Mouse (Mus musculus) intestine, embryonic 15.5 days (tissue): ENCODE measurements around the gene Mum1. TPM values are rescaled to one million over a fixed set of nuclear protein-coding genes. Genes with fewer than 3 reads are reported as not detected.

Experiments used
- ATAC-seq: fragments of 200-750 bp; cut with Nextera tagmentation; 2 replicates; pipeline ENCODE4 v1.8.0; 2017; ENCODE audit warnings: moderate TSS enrichment, moderate library complexity
- H3K27ac ChIP-seq: fragments of 300-500 bp; sonication (generic); 2 replicates; pipeline ENCODE4 v1.5.1; 2015; ENCODE audit warnings: mild to moderate bottlenecking, inconsistent platforms
- H3K27me3 ChIP-seq: fragments of 300-500 bp; sonication (generic); replicated peaks from 2 replicates; pipeline ENCODE4 v1.6.1; 2015; ENCODE audit warnings: inconsistent platforms
- H3K36me3 ChIP-seq: fragments of 300-500 bp; sonication (generic); 2 replicates; pipeline ENCODE4 v1.6.1; 2015; ENCODE audit warnings: inconsistent platforms
- H3K4me1 ChIP-seq: fragments of 300-500 bp; sonication (generic); replicated peaks from 2 replicates; pipeline ENCODE4 v1.6.1; 2015; ENCODE audit warnings: inconsistent platforms
- H3K4me2 ChIP-seq: fragments of 300-500 bp; sonication (generic); replicated peaks from 2 replicates; pipeline ENCODE4 v1.6.1; 2015; ENCODE audit warnings: mild to moderate bottlenecking, inconsistent platforms
- H3K4me3 ChIP-seq: fragments of 300-500 bp; sonication (generic); replicated peaks from 2 replicates; pipeline ENCODE4 v1.5.1; 2015; ENCODE audit warnings: inconsistent platforms
- H3K9ac ChIP-seq: fragments of 300-500 bp; sonication (generic); 2 replicates; pipeline ENCODE4 v1.6.1; 2015; ENCODE audit warnings: inconsistent platforms
- H3K9me3 ChIP-seq: fragments of 300-500 bp; sonication (generic); 2 replicates; pipeline ENCODE4 v1.6.1; 2016; ENCODE audit warnings: inconsistent platforms
- WGBS: fragments of 180-500 bp; shearing (Covaris S2); methylation state at CpG from one replicate; pipeline ENCODE4 v1.1.7; 2015; 5-methylcytosine and 5-hydroxymethylcytosine counted together
- polyA plus RNA-seq: library from polyadenylated mRNA; unstranded; fragments of >200 nt; fragmentation: Nextera tagmentation; extraction: Ambion mirVana; gene quantifications from 2 replicates; pipeline ENCODE4 v1.2.1, GENCODE M21; 2015

Gene Mum1
- polyA plus RNA-seq, 1 experiment from 2014 or later: 55.2 TPM

DNA sequence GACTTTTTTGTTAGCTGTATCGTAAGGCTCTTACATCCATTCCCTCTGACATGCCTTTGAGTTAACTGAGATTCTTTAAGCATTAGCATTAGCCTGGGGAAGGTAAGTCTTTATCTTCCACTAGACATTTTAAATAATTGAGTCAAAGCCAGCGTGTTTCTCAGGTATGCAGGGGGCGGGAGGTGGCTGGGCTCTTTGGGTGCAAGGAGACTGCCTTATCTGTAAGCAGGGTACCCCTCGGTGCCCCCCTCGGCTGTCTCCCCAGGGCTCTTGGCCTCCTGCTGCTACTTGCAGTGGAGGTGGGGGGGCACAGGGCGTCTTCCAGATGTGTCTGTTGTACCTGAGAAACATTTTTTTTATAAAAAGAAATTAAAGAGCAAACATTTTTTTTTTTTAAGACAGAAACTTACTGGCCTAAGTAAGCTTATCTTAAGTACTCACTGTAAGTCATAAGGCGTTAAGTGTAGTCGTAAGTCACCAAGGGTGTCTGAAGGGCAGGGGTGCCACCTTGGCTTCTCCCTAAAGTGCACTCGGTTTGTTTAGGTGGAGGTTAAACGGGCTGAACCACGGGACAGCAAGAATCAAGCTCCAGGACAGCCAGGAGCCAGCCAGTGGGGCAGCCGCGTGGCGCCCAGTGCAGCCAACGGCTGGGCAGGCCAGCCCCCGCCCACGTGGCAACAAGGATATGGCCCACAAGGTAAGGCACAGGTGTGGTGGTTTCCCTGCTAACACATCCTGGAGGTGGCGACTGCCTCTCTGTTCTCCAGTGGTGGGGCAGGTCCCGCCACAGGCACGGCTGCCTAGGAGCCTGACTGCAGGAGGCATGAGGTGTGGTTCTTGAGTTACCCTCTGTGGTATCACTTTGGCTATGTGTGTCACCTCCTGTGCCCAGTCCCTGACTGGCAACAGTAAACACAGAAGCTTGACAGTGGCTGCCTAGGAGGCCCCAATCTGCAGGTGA, 56.5 kb downstream of the Mum1 start:
- peaks cover 67% of the 10 kb centered on the region for H3K36me3 ChIP-seq
- 76% methylated on average over 20 of the region's 20 CpGs for WGBS

DNA sequence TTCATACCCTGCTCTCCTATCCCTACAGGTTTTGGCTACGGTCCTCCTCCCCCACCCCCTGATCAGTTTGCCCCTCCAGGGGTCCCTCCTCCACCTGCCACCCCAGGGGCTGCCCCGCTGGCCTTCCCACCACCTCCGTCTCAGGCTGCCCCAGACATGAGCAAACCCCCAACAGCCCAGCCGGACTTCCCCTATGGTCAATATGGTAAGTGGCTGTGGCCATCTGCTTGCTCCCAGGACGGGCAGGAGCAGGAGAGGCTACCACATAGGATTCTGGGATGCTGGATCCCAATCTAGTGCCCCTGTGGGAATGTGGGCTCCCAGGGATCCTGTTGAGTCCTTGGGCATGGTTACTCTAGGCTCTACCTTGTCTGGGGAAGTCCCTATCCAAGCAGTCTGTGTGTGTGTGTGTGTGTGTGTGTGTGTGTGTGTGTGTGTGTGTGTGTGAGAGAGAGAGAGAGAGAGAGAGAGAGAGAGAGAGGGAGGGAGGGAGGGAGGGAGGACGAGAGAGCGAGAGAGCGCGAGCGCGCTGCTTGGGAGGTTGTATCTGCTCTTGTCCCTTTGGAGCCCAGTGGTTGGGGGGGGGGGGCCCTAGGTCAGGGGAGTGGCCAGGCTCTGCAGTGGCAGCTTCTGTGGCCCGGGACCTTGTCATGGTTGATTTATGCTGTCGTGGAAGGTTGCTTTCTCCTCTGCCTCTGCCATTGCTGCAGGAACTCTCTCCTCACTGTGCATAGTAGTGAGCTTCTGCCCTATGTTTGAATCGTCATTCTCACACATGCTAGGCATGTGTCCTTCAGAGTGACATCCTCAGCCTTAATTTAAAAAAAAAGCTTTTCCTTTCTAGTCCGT, 59.2 kb downstream of the Mum1 start:
- 67% methylated on average over 9 of the region's 15 CpGs for WGBS
- Histone ChIP-seq H3K36me3 (peaks cover 48% of the 10 kb centered on the region), H3K27me3 (no peaks in the 10 kb centered on the region), H3K9ac (no peak overlapping the region), H3K27ac (no peak overlapping the region), H3K4me2 (no peak overlapping the region), H3K4me1 (peaks cover 7% of the 10 kb centered on the region), H3K4me3 (no peak overlapping the region), H3K9me3 (no peaks in the 10 kb centered on the region)
- ATAC-seq: no peak

More for the DNA sequence above, 56.5 kb downstream of the Mum1 start:
- H3K27me3 ChIP-seq: no peaks in the 10 kb centered on the region
- H3K9me3 ChIP-seq: no peaks in the 10 kb centered on the region
- peaks cover 4% of the 10 kb centered on the region for H3K4me1 ChIP-seq
- H3K4me2 ChIP-seq: no peak overlapping the region
- peak; percentile 24; the same call in 1 of the 2 replicates for ATAC-seq
- no peak overlapping the region for H3K9ac ChIP-seq
- 0 out of 2 replicates have a peak overlapping the region, but pooled peaks have one; percentile 36 for H3K27ac ChIP-seq
- no peak overlapping the region for H3K4me3 ChIP-seq

DNA sequence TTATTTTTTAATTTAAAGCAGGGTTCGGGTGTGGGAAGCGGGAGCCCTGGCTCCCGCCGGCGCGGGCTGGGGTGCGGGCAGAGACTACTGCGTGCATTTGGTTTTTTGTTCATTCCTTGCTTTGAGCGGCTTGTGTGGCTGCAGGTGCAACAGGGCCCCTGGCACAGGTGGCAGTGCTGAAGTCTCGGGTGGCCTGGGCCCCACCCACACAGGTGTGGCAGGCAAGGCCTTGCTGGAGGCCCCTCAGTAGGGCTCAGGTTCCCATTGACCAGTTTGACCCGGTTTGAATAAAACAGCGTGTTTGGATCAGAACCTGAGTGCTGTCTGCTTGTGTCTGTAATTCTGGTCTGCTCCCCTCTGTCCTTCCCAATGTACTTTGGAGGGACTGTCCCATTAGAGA, 61.9 kb downstream of the Mum1 start:
- peaks cover 4% of the 10 kb centered on the region; the same call in 1 of the 2 replicates for H3K4me1 ChIP-seq
- WGBS: 87% methylated on average over 12 of the region's 12 CpGs
- 0 out of 2 replicates have a peak overlapping the region, but pooled peaks have one; percentile 13 for H3K27ac ChIP-seq
- H3K4me2 ChIP-seq: no peak overlapping the region
- H3K4me3 ChIP-seq: no peak overlapping the region
- peaks cover 42% of the 10 kb centered on the region for H3K36me3 ChIP-seq
- ATAC-seq: no peak
- H3K9ac ChIP-seq: no peak overlapping the region
- no peaks in the 10 kb centered on the region for H3K9me3 ChIP-seq
- H3K27me3 ChIP-seq: no peaks in the 10 kb centered on the region

DNA sequence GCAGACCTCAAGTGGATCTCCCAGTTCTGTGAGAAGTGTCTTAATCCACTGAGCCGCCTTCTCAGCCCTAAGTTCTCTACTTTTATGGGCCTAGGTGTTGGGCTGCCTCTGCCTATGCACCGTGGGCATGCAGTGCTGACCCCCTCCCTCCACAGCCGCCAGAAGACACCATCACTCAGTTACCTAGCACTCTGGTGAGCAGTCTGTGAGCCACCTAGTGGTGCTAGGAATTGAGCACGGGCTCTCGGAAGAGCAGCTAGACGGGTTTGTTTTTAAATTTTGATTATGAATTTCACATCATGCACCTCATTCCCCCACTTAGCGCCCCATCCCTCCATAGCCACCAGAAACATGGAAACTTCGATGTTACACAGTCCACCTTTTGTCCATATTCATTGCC, 62.4 kb downstream of the Mum1 start:
- no peaks in the 10 kb centered on the region for H3K9me3 ChIP-seq
- H3K27ac ChIP-seq: 0 out of 2 replicates have a peak overlapping the region, but pooled peaks have one; percentile 13
- no peak overlapping the region for H3K4me2 ChIP-seq
- no peak overlapping the region for H3K4me3 ChIP-seq
- H3K9ac ChIP-seq: no peak overlapping the region
- ATAC-seq: no peak
- peaks cover 10% of the 10 kb centered on the region for H3K4me1 ChIP-seq
- H3K36me3 ChIP-seq: peaks cover 36% of the 10 kb centered on the region
- no peaks in the 10 kb centered on the region for H3K27me3 ChIP-seq
- WGBS: 55% methylated on average over 8 of the region's 8 CpGs

DNA sequence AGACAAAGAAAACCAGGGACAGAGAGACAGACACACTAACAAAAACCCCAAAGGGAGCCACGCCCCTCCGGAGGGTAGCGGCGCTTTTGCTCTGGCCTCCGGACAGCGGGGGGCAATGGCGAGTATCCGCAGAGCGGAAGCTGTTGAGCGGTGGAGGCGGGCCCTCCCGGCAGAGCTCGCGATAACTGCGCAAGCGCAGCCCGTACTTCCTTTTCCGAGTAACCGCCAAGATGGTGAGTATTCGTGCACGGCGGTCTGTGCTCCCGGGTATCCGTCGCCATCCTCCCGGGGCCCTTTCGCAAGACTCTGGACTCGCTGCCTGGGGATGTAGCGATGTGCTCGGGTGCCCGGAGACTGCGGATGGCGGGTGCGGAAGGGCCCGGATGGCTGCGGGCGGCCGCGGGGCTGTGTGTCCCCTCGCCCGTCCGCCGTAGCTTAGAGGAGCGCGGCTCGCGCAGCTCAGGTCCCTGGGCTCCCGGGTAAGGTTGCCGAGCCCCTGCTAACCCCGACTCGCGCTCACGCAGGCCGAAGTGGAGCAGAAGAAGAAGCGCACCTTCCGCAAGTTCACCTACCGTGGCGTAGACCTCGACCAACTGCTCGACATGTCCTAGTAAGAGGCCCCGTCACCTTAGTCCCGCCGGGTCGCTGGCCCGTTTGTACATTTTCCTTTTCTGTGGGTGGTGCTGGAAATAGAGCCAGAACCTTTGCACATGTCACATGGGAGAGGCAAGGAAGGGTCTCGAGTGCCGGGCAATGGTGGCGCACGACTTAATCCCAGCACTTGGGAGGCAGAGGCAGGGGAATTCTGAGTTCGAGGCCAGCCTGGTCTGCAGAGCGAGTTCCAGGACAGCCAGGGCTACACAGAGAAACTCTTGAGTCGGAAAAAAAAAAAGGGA, 66.3 kb downstream of the Mum1 start, which contains the start of gene Rps15:
Gene Rps15 (plus strand): TSS at position 203 of the 896 bp plus-strand sequence.
- ATAC-seq: peak; percentile 90
- peaks cover 4% of the 10 kb centered on the region for H3K27me3 ChIP-seq
- peaks cover 19% of the 10 kb centered on the region for H3K36me3 ChIP-seq
- peak within 1 kb of the TSS; percentile 98 for H3K9ac ChIP-seq
- H3K4me2 ChIP-seq: peak within 1 kb of the TSS; percentile 75
- peak within 1 kb of the TSS; percentile 88 for H3K4me3 ChIP-seq
- WGBS: 0% methylated on average over 72 of the region's 72 CpGs
- H3K27ac ChIP-seq: peak within 1 kb of the TSS; percentile 87
- peaks cover 25% of the 10 kb centered on the region for H3K4me1 ChIP-seq
- H3K9me3 ChIP-seq: no peaks in the 10 kb centered on the region

DNA sequence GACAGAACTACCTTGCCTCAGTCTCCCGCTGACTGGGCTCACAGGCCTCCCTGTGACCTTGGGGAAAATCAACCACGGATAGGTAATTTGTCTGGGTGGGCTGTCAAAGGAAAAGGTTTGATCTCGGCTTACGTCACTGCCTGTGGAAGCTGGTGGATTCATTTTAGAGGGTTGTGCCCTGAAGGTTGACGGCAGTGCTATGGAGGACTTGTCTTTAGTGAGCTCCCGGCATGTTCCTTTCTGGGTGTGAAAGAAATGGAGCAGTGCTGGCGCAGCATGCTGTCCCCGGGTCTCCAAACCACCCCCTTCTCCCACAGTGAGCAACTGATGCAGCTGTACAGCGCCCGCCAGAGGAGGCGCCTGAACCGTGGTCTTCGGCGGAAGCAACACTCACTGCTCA, 67.1 kb downstream of the Mum1 start:
- H3K4me1 ChIP-seq: peaks cover 22% of the 10 kb centered on the region
- ATAC-seq: no peak
- peaks cover 13% of the 10 kb centered on the region for H3K36me3 ChIP-seq
- peak overlapping the region; percentile 87; the same call in 1 of the 2 replicates for H3K27ac ChIP-seq
- H3K4me2 ChIP-seq: peak overlapping the region; percentile 75
- H3K27me3 ChIP-seq: peaks cover 12% of the 10 kb centered on the region
- 20% methylated on average over 14 of the region's 14 CpGs for WGBS
- peak overlapping the region; percentile 88 for H3K4me3 ChIP-seq
- H3K9ac ChIP-seq: peak overlapping the region; percentile 98
- H3K9me3 ChIP-seq: no peaks in the 10 kb centered on the region

Other genes starting within 250 kb of the Mum1 start
- gene Tmem259, start 242.1 kb upstream of the Mum1 start, polyA plus RNA-seq: 18.1 and 19.6 TPM in 2 replicates
- gene Cnn2, start 237.8 kb upstream of the Mum1 start, polyA plus RNA-seq: 239 and 242 TPM in 2 replicates
- 3.0 and 3.7 TPM in 2 replicates for gene Abca7, start 229.9 kb upstream of the Mum1 start, polyA plus RNA-seq
- 6.3 and 6.5 TPM in 2 replicates for gene Arhgap45, start 209.8 kb upstream of the Mum1 start, polyA plus RNA-seq
- gene Polr2e, start 186.6 kb upstream of the Mum1 start, polyA plus RNA-seq: 206 and 218 TPM in 2 replicates
- 712 and 771 TPM in 2 replicates for gene Gpx4, start 179.3 kb upstream of the Mum1 start, polyA plus RNA-seq
- gene Sbno2, start 120.9 kb upstream of the Mum1 start, polyA plus RNA-seq: 12.8 and 14.0 TPM in 2 replicates
- 14.4 and 21.2 TPM in 2 replicates for gene Stk11, start 110.6 kb upstream of the Mum1 start, polyA plus RNA-seq
- 701 and 737 TPM in 2 replicates for gene Atp5d, start 87.8 kb upstream of the Mum1 start, polyA plus RNA-seq
- 4.8 and 5.1 TPM in 2 replicates for gene Cbarp, start 85.6 kb upstream of the Mum1 start, polyA plus RNA-seq
- 14.1 and 16.1 TPM in 2 replicates for gene Midn, start 78.2 kb upstream of the Mum1 start, polyA plus RNA-seq
- 69.4 and 83.9 TPM in 2 replicates for gene Cirbp, start 60.4 kb upstream of the Mum1 start, polyA plus RNA-seq
- 22.9 and 25.1 TPM in 2 replicates for gene 1600002K03Rik, start 53.5 kb upstream of the Mum1 start, polyA plus RNA-seq
- 13.6 and 15.0 TPM in 2 replicates for gene Efna2, start 47.0 kb upstream of the Mum1 start, polyA plus RNA-seq
- 467 and 534 TPM in 2 replicates for gene Ndufs7, start 22.7 kb downstream of the Mum1 start, polyA plus RNA-seq
- gene Gamt, start 34.6 kb downstream of the Mum1 start, polyA plus RNA-seq: 71.0 and 112 TPM in 2 replicates
- 53.1 and 57.0 TPM in 2 replicates for gene Dazap1, start 35.1 kb downstream of the Mum1 start, polyA plus RNA-seq
- gene Rps15, start 66.0 kb downstream of the Mum1 start, polyA plus RNA-seq: 974 and 1,020 TPM in 2 replicates
- 4.9 and 6.5 TPM in 2 replicates for gene Apc2, start 69.5 kb downstream of the Mum1 start, polyA plus RNA-seq
- 51.4 and 51.5 TPM in 2 replicates for gene 2310011J03Rik, start 94.1 kb downstream of the Mum1 start, polyA plus RNA-seq
- gene Pcsk4, start 103.1 kb downstream of the Mum1 start, polyA plus RNA-seq: 8.1 and 8.8 TPM in 2 replicates
- 132 and 159 TPM in 2 replicates for gene Reep6, start 103.5 kb downstream of the Mum1 start, polyA plus RNA-seq
- gene Adamtsl5, start 122.0 kb downstream of the Mum1 start, polyA plus RNA-seq: 19.3 and 20.4 TPM in 2 replicates
- 0.32 and 0.63 TPM in 2 replicates for gene Plk5, start 130.0 kb downstream of the Mum1 start, polyA plus RNA-seq
- 5.5 and 6.9 TPM in 2 replicates for gene Mex3d, start 161.2 kb downstream of the Mum1 start, polyA plus RNA-seq
- 180 and 201 TPM in 2 replicates for gene Mbd3, start 173.1 kb downstream of the Mum1 start, polyA plus RNA-seq
- gene Uqcr11, start 180.4 kb downstream of the Mum1 start, polyA plus RNA-seq: 890 and 1,161 TPM in 2 replicates
- 91.7 and 94.2 TPM in 2 replicates for gene Tcf3, start 207.2 kb downstream of the Mum1 start, polyA plus RNA-seq